Mouse (Mus musculus): ENCODE measurements around the gene 5830473C10Rik. TPM values are rescaled to one million over a fixed set of nuclear protein-coding genes. Genes with fewer than 3 reads are reported as not detected.

Gene 5830473C10Rik
- total RNA-seq, 2 experiments from 2014 or later: not detected

DNA sequence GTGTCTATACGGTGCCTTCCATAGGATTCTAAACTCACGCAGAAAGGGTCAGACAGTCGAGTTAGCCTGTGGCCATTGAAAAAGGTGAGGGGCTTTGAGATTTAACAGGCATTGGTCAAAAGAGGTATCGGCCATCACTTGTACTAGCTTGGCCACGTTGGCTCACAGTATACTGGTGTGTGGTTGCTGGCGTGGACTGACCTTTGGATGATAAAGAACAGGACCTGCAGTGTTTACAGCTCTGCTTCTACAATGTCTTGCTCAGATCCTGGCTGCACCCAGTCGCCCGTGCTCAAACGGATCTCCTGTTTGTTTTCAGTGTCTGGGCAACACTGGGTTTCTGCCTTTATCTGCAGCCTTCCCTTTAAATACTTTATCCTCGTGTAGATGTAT is 80.3 kb downstream of the 5830473C10Rik start:
- no peak for DNase-seq

DNA sequence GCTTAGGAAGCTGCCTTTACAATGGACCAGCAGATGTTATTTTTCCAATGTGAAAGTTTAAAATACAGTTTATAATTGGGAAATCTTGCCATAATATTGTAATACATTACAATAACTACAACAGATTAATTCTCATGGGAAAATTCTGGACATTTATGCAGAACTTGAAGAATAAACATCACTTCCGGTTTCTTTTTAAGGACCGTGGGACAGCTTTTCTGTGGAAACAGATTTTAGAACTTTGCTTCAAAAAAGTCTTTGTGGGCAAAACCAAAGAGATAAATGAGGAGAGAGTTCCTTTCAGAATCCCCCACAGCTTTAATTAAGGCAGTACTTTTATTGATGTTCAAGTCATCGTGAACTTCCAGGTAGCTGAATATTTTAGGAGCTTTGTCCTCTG is 84.7 kb downstream of the 5830473C10Rik start:
- no peak for DNase-seq

More for the DNA sequence above, 80.3 kb downstream of the 5830473C10Rik start:
- intact Hi-C loops (cut with DNase I; ENCODE audit: low total_unique reads): no loop called here

DNA sequence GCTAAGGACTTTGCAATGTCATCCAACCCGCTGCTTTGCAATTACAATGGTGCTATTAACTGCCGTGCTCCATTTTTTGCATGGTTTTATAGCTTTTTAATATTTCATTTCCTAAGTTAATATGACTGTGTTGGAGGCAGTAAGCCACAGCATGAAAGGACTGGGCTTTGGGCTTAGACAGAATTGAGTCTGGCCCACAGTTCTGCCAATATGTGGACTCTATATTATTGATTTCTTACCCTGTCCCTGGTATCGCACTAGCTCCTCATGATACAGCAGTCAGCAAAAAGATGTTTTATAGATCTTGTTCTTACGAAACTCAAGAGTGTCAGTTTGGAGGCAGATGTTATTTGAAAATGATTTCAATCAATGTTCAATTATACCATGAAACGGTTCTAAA is 85.5 kb downstream of the 5830473C10Rik start:
- intact Hi-C loops (cut with DNase I; ENCODE audit: low total_unique reads): no loop called here
- no peak for DNase-seq

More for the DNA sequence above, 84.7 kb downstream of the 5830473C10Rik start:
- intact Hi-C loops (cut with DNase I; ENCODE audit: low total_unique reads): no loop called here

Other genes with a start within 250 kb of the 5830473C10Rik start
- 10 to 100 TPM; 45.3 to 45.6 TPM for gene Ankrd17, start 194.5 kb upstream of the 5830473C10Rik start, total RNA-seq (2021)
- under 1 TPM; 0.74 to 0.89 TPM for gene Gm9958, start 193.9 kb upstream of the 5830473C10Rik start, total RNA-seq (2021)
- gene Alb, start 100.2 kb upstream of the 5830473C10Rik start, total RNA-seq (2021): under 1 TPM; 0.27 to 0.42 TPM
- gene Afp, start 70.4 kb upstream of the 5830473C10Rik start, total RNA-seq (2021): not detected
- gene Afm, start 42.2 kb upstream of the 5830473C10Rik start, total RNA-seq (2021): not detected
- not detected for gene Rassf6, start 79.5 kb downstream of the 5830473C10Rik start, total RNA-seq (2021)
- not detected for gene Cxcl5, start 198.3 kb downstream of the 5830473C10Rik start, total RNA-seq (2021)
- 1 to 10 TPM in 1 of 2 experiments, under 1 TPM in 1; 0.42 to 1.3 TPM for gene Ppbp, start 207.4 kb downstream of the 5830473C10Rik start, total RNA-seq (2021)
- gene Pf4, start 211.3 kb downstream of the 5830473C10Rik start, total RNA-seq (2021): 10 to 100 TPM; 18.7 to 23.7 TPM
- gene Cxcl3, start 225.0 kb downstream of the 5830473C10Rik start, total RNA-seq (2021): not detected
- not detected for gene Cxcl15, start 233.4 kb downstream of the 5830473C10Rik start, total RNA-seq (2021)

Data from gastrocnemius, postnatal 14 days (tissue).